Mouse (Mus musculus): ENCODE data around the gene Slc25a19. TPM values are rescaled to one million over a fixed set of nuclear protein-coding genes. Genes with fewer than 3 reads are reported as not detected.

Slc25a19 gene
- 8.3 TPM for polyA plus RNA-seq (2015; fragmentation: Illumina TruSeq; extraction: RNeasy Lipid Tissue Mini Kit (QIAGEN cat#74804); ENCODE audit: insufficient read depth, low read depth, low replicate concordance)

GRCm38 (mm10) chr11:115627705-115628464, at the start of gene Slc25a19:
Slc25a19 (minus strand) TSS chr11:115628295.

GRCm38 (mm10) chr11:115612410-115613137, 15.5 kb downstream of the Slc25a19 start, which contains the start of gene Mif4gd:
Mif4gd (minus strand) TSS chr11:115612969.

GRCm38 (mm10) chr11:115603476-115604303, 24.4 kb downstream of the Slc25a19 start, which contains the start of the genes Mrps7 and Gga3:
Mrps7 (plus strand) TSS chr11:115603925.
Gga3 (minus strand) TSS chr11:115604051.

Other genes starting within 250 kb of the Slc25a19 start
- gene Cdr2l, start 246.4 kb downstream of the Slc25a19 start, polyA plus RNA-seq (2015; fragmentation: Illumina TruSeq; extraction: RNeasy Lipid Tissue Mini Kit (QIAGEN cat#74804); ENCODE audit: insufficient read depth, low read depth, low replicate concordance) = 2.5 TPM
- gene Mrpl58, start 224.5 kb downstream of the Slc25a19 start, polyA plus RNA-seq (2015; fragmentation: Illumina TruSeq; extraction: RNeasy Lipid Tissue Mini Kit (QIAGEN cat#74804); ENCODE audit: insufficient read depth, low read depth, low replicate concordance) = 26.4 TPM
- gene Atp5h, start 208.3 kb downstream of the Slc25a19 start, polyA plus RNA-seq (2015; fragmentation: Illumina TruSeq; extraction: RNeasy Lipid Tissue Mini Kit (QIAGEN cat#74804); ENCODE audit: insufficient read depth, low read depth, low replicate concordance) = 161 TPM
- 19.3 TPM for gene Kctd2, start 208.2 kb downstream of the Slc25a19 start, polyA plus RNA-seq (2015; fragmentation: Illumina TruSeq; extraction: RNeasy Lipid Tissue Mini Kit (QIAGEN cat#74804); ENCODE audit: insufficient read depth, low read depth, low replicate concordance)
- not detected for gene Trim80, start 187.8 kb downstream of the Slc25a19 start, polyA plus RNA-seq (2015; fragmentation: Illumina TruSeq; extraction: RNeasy Lipid Tissue Mini Kit (QIAGEN cat#74804); ENCODE audit: insufficient read depth, low read depth, low replicate concordance)
- gene Slc16a5, start 165.8 kb downstream of the Slc25a19 start, polyA plus RNA-seq (2015; fragmentation: Illumina TruSeq; extraction: RNeasy Lipid Tissue Mini Kit (QIAGEN cat#74804); ENCODE audit: insufficient read depth, low read depth, low replicate concordance) = 2.6 TPM
- gene Armc7, start 152.6 kb downstream of the Slc25a19 start, polyA plus RNA-seq (2015; fragmentation: Illumina TruSeq; extraction: RNeasy Lipid Tissue Mini Kit (QIAGEN cat#74804); ENCODE audit: insufficient read depth, low read depth, low replicate concordance) = 1.3 TPM
- 14.2 TPM for gene Nt5c, start 136.4 kb downstream of the Slc25a19 start, polyA plus RNA-seq (2015; fragmentation: Illumina TruSeq; extraction: RNeasy Lipid Tissue Mini Kit (QIAGEN cat#74804); ENCODE audit: insufficient read depth, low read depth, low replicate concordance)
- 22.4 TPM for gene Jpt1, start 113.9 kb downstream of the Slc25a19 start, polyA plus RNA-seq (2015; fragmentation: Illumina TruSeq; extraction: RNeasy Lipid Tissue Mini Kit (QIAGEN cat#74804); ENCODE audit: insufficient read depth, low read depth, low replicate concordance)
- 54.9 TPM for gene Sumo2, start 92.0 kb downstream of the Slc25a19 start, polyA plus RNA-seq (2015; fragmentation: Illumina TruSeq; extraction: RNeasy Lipid Tissue Mini Kit (QIAGEN cat#74804); ENCODE audit: insufficient read depth, low read depth, low replicate concordance)
- gene Nup85, start 63.9 kb downstream of the Slc25a19 start, polyA plus RNA-seq (2015; fragmentation: Illumina TruSeq; extraction: RNeasy Lipid Tissue Mini Kit (QIAGEN cat#74804); ENCODE audit: insufficient read depth, low read depth, low replicate concordance) = 28.3 TPM
- 16.0 TPM for gene Mrps7, start 24.4 kb downstream of the Slc25a19 start, polyA plus RNA-seq (2015; fragmentation: Illumina TruSeq; extraction: RNeasy Lipid Tissue Mini Kit (QIAGEN cat#74804); ENCODE audit: insufficient read depth, low read depth, low replicate concordance)
- gene Gga3, start 24.2 kb downstream of the Slc25a19 start, polyA plus RNA-seq (2015; fragmentation: Illumina TruSeq; extraction: RNeasy Lipid Tissue Mini Kit (QIAGEN cat#74804); ENCODE audit: insufficient read depth, low read depth, low replicate concordance) = 10.9 TPM
- 27.7 TPM for gene Mif4gd, start 15.3 kb downstream of the Slc25a19 start, polyA plus RNA-seq (2015; fragmentation: Illumina TruSeq; extraction: RNeasy Lipid Tissue Mini Kit (QIAGEN cat#74804); ENCODE audit: insufficient read depth, low read depth, low replicate concordance)
- 10.1 TPM for gene Grb2, start 80.3 kb upstream of the Slc25a19 start, polyA plus RNA-seq (2015; fragmentation: Illumina TruSeq; extraction: RNeasy Lipid Tissue Mini Kit (QIAGEN cat#74804); ENCODE audit: insufficient read depth, low read depth, low replicate concordance)
- gene Tmem94, start 137.1 kb upstream of the Slc25a19 start, polyA plus RNA-seq (2015; fragmentation: Illumina TruSeq; extraction: RNeasy Lipid Tissue Mini Kit (QIAGEN cat#74804); ENCODE audit: insufficient read depth, low read depth, low replicate concordance) = 5.9 TPM
- gene Caskin2, start 185.3 kb upstream of the Slc25a19 start, polyA plus RNA-seq (2015; fragmentation: Illumina TruSeq; extraction: RNeasy Lipid Tissue Mini Kit (QIAGEN cat#74804); ENCODE audit: insufficient read depth, low read depth, low replicate concordance) = 13.3 TPM
- 11.0 TPM for gene Tsen54, start 186.4 kb upstream of the Slc25a19 start, polyA plus RNA-seq (2015; fragmentation: Illumina TruSeq; extraction: RNeasy Lipid Tissue Mini Kit (QIAGEN cat#74804); ENCODE audit: insufficient read depth, low read depth, low replicate concordance)
- 66.6 TPM for gene Llgl2, start 195.8 kb upstream of the Slc25a19 start, polyA plus RNA-seq (2015; fragmentation: Illumina TruSeq; extraction: RNeasy Lipid Tissue Mini Kit (QIAGEN cat#74804); ENCODE audit: insufficient read depth, low read depth, low replicate concordance)
- gene Myo15b, start 230.1 kb upstream of the Slc25a19 start, polyA plus RNA-seq (2015; fragmentation: Illumina TruSeq; extraction: RNeasy Lipid Tissue Mini Kit (QIAGEN cat#74804); ENCODE audit: insufficient read depth, low read depth, low replicate concordance) = 20.8 TPM